Comparison of ENCODE assay signal across 8 mouse cellular contexts in genomic region chr4:21776091-21776945, GRCm38 (mm10). TPM values are rescaled to one million over a fixed set of nuclear protein-coding genes. Genes with fewer than 3 reads are reported as not detected.
A peak's percentile ranks its signal among the peaks of the same experiment; 100 is the strongest.
DNase-seq lines count a peak whose midpoint lies in the region; ATAC-seq and TF ChIP-seq lines count a peak whose summit lies in the region.

No protein-coding gene starts in this region.

- DNase-seq in 416B (ENCODE audit: low read depth) = peak; percentile 89
- peak; percentile 95 for DNase-seq in embryonic facial prominence, embryonic 14.5 days (ENCODE audit: low spot score)
- DNase-seq in heart, adult 2 months = peak; percentile 91 to 93
- peak; percentile 85 to 91 for DNase-seq in kidney, adult 8-10 months
- peak; percentile 97 for DNase-seq in midbrain, embryonic 14.5 days
- DNase-seq in spleen, adult 18-20 months = peak; percentile 87 to 94

- WGBS in bone marrow, adult 2 months = under 1% methylated on average over 46 of the region's 46 CpGs
- under 1% methylated on average over 32 of the region's 46 CpGs for whole genome bisulfite sequencing in embryonic facial prominence, embryonic 14.5 days
- under 1% methylated on average over 46 of the region's 46 CpGs for WGBS in heart, adult 2 months
- WGBS in limb, embryonic 12.5 days = under 1% methylated on average over 46 of the region's 46 CpGs
- WGBS in midbrain, embryonic 14.5 days = under 1% methylated on average over 46 of the region's 46 CpGs

- H3K4me3 ChIP-seq in bone marrow, adult 2 months (replicated peaks; ENCODE audit: control insufficient read depth, low read depth, low read length) = peak overlapping the region; percentile 85
- H3K4me3 ChIP-seq in embryonic facial prominence, embryonic 14.5 days (ENCODE audit: low read depth, low read length) = peak overlapping the region; percentile 72
- H3K4me3 ChIP-seq in heart, adult 2 months = peak overlapping the region; percentile 80
- peak overlapping the region; percentile 77 for H3K4me3 ChIP-seq in limb, embryonic 12.5 days (replicated peaks)
- H3K4me3 ChIP-seq in midbrain, embryonic 14.5 days (replicated peaks; ENCODE audit: low read depth, low read length) = peak overlapping the region; percentile 82

- TF ChIP-seq POLR2A in bone marrow, adult 2 months (IDR thresholded peaks at IDR 0.05; ENCODE audit: borderline replicate concordance, control insufficient read depth, low read depth, low read length) = peak; percentile 74; the same call in 1 of the 2 replicates
- peak; percentile 84 for TF ChIP-seq POLR2A in heart, adult 2 months (IDR thresholded peaks at IDR 0.05; ENCODE audit: insufficient read depth, low read depth, low read length)

- intact Hi-C loops in heart, adult 2 months (cut with DNase I) = loop anchor here (2.0 to 5.0 kb wide), 2 partner anchors 50 to 71 kb away; partner anchors contain the start of genes Ccnc and Pnisr

- H3K9me3 ChIP-seq in embryonic facial prominence, embryonic 14.5 days (ENCODE audit: control insufficient read depth, low read length) = no peaks in the 10 kb centered on the region
- H3K9me3 ChIP-seq in limb, embryonic 12.5 days = peaks cover 5% of the 10 kb centered on the region; the same call in 1 of the 2 replicates
- H3K9me3 ChIP-seq in midbrain, embryonic 14.5 days (ENCODE audit: control insufficient read depth, low read length) = no peaks in the 10 kb centered on the region

- peak overlapping the region; percentile 49 for H3K27ac ChIP-seq in bone marrow, adult 2 months (ENCODE audit: control insufficient read depth, insufficient read depth, low read depth, low read length, poor library complexity)
- H3K27ac ChIP-seq in embryonic facial prominence, embryonic 14.5 days (replicated peaks; ENCODE audit: low read depth, low read length) = no peak overlapping the region
- H3K27ac ChIP-seq in heart, adult 2 months = peak overlapping the region; percentile 84
- 0 out of 2 replicates have a peak overlapping the region, but pooled peaks have one; percentile 35 for H3K27ac ChIP-seq in limb, embryonic 12.5 days
- H3K27ac ChIP-seq in midbrain, embryonic 14.5 days (replicated peaks; ENCODE audit: low read depth, low read length) = 0 out of 2 replicates have a peak overlapping the region, but pooled peaks have one; percentile 52

- H3K79me2 ChIP-seq in heart, adult 2 months (replicated peaks; ENCODE audit: control insufficient read depth, insufficient read depth, low read length) = no peaks in the 10 kb centered on the region

- peak; percentile 98 for ATAC-seq in embryonic facial prominence, embryonic 14.5 days (ENCODE audit: low read depth)
- ATAC-seq in limb, embryonic 12.5 days (ENCODE audit: insufficient number of reproducible peaks, insufficient read depth, low FRiP score, low TSS enrichment, low read depth) = peak; percentile 95
- peak; percentile 97 for ATAC-seq in midbrain, embryonic 14.5 days (ENCODE audit: low FRiP score, low TSS enrichment)

- peak overlapping the region; percentile 74 for H3K4me2 ChIP-seq in embryonic facial prominence, embryonic 14.5 days (ENCODE audit: low read depth, low read length)
- peak overlapping the region; percentile 57 for H3K4me2 ChIP-seq in limb, embryonic 12.5 days
- H3K4me2 ChIP-seq in midbrain, embryonic 14.5 days (ENCODE audit: low read length) = peak overlapping the region; percentile 69

- H3K36me3 ChIP-seq in embryonic facial prominence, embryonic 14.5 days (ENCODE audit: control insufficient read depth, insufficient read depth, low read length) = peaks cover 8% of the 10 kb centered on the region
- peaks cover 3% of the 10 kb centered on the region for H3K36me3 ChIP-seq in heart, adult 2 months (ENCODE audit: control insufficient read depth, insufficient read depth, low read length)
- H3K36me3 ChIP-seq in limb, embryonic 12.5 days = peaks cover 9% of the 10 kb centered on the region
- 0 out of 2 replicates have a peak, but pooled peaks cover 3% of the 10 kb centered on the region for H3K36me3 ChIP-seq in midbrain, embryonic 14.5 days (ENCODE audit: control insufficient read depth, insufficient read depth, low read length)

- H3K9ac ChIP-seq in embryonic facial prominence, embryonic 14.5 days (ENCODE audit: low read depth, low read length) = peak overlapping the region; percentile 87
- H3K9ac ChIP-seq in heart, adult 2 months (ENCODE audit: low read depth, low read length) = peak overlapping the region; percentile 77
- peak overlapping the region; percentile 81 for H3K9ac ChIP-seq in limb, embryonic 12.5 days (replicated peaks)
- peak overlapping the region; percentile 82 for H3K9ac ChIP-seq in midbrain, embryonic 14.5 days (replicated peaks; ENCODE audit: low read length)

- TF ChIP-seq CTCF in bone marrow, adult 2 months (IDR thresholded peaks at IDR 0.05; ENCODE audit: control insufficient read depth, insufficient read depth, low read length) = no peak
- TF ChIP-seq CTCF in heart, adult 2 months (IDR thresholded peaks at IDR 0.05) = no peak

- no peaks in the 10 kb centered on the region; the same call in 1 of the 2 replicates for H3K4me1 ChIP-seq in bone marrow, adult 2 months (ENCODE audit: control insufficient read depth, insufficient read depth, low read length)
- peaks cover 6% of the 10 kb centered on the region; the same call in 1 of the 2 replicates for H3K4me1 ChIP-seq in embryonic facial prominence, embryonic 14.5 days (ENCODE audit: control insufficient read depth, insufficient read depth, low read length)
- peaks cover 4% of the 10 kb centered on the region for H3K4me1 ChIP-seq in heart, adult 2 months (ENCODE audit: control insufficient read depth, insufficient read depth, low read length)
- H3K4me1 ChIP-seq in limb, embryonic 12.5 days (replicated peaks) = peaks cover 6% of the 10 kb centered on the region; the same call in 1 of the 2 replicates
- 0 out of 2 replicates have a peak, but pooled peaks cover 8% of the 10 kb centered on the region for H3K4me1 ChIP-seq in midbrain, embryonic 14.5 days (ENCODE audit: control insufficient read depth, insufficient read depth, low read length)

- no peaks in the 10 kb centered on the region for H3K27me3 ChIP-seq in embryonic facial prominence, embryonic 14.5 days (replicated peaks; ENCODE audit: control insufficient read depth, insufficient read depth, low read length)
- H3K27me3 ChIP-seq in heart, adult 2 months (ENCODE audit: control insufficient read depth, insufficient read depth, low read length) = no peaks in the 10 kb centered on the region
- no peaks in the 10 kb centered on the region for H3K27me3 ChIP-seq in limb, embryonic 12.5 days
- H3K27me3 ChIP-seq in midbrain, embryonic 14.5 days (ENCODE audit: control insufficient read depth, insufficient read depth, low read length) = no peaks in the 10 kb centered on the region

- 0 out of 2 replicates have a peak, but pooled peaks have one; percentile 4 for TF ChIP-seq EP300 in heart, adult 2 months (IDR thresholded peaks at IDR 0.05; ENCODE audit: insufficient read depth, low read depth, low read length)

RNA-seq across cellular contexts. Expression of gene Tstd3, which starts 9.3 kb away (rescaled TPM):
- polyA plus RNA-seq in bone marrow, adult 2 months (2011; ENCODE audit: insufficient read depth, insufficient read length, low replicate concordance, missing spikeins) = 6.3 and 12.4 TPM in 2 replicates
- polyA plus RNA-seq in embryonic facial prominence, embryonic 14.5 days (2014; fragmentation: Nextera tagmentation; extraction: Ambion mirVana) = 8.9 and 10.3 TPM in 2 replicates
- total RNA-seq in heart, adult 2 months (2021) = 10 to 100 TPM; 16.5 to 16.6 TPM
- polyA plus RNA-seq in heart, adult 2 months (2012; rRNA removed) = 7.5 and 12.2 TPM in 2 replicates
- 8.8 and 9.8 TPM in 2 replicates for polyA plus RNA-seq in limb, embryonic 12.5 days (2016; fragmentation: Nextera tagmentation; extraction: Ambion mirVana)
- 20.0 and 26.9 TPM in 2 replicates for polyA plus RNA-seq in midbrain, embryonic 14.5 days (2014; fragmentation: Nextera tagmentation; extraction: Ambion mirVana)

RNA-seq across cellular contexts. Expression of gene Usp45, which starts 9.4 kb away (rescaled TPM):
- 8.5 and 13.2 TPM in 2 replicates for polyA plus RNA-seq in bone marrow, adult 2 months (2011; ENCODE audit: insufficient read depth, insufficient read length, low replicate concordance, missing spikeins)
- polyA plus RNA-seq in embryonic facial prominence, embryonic 14.5 days (2014; fragmentation: Nextera tagmentation; extraction: Ambion mirVana) = 10.5 and 11.5 TPM in 2 replicates
- 10 to 100 TPM; 10.4 to 12.8 TPM for total RNA-seq in heart, adult 2 months (2021)
- polyA plus RNA-seq in heart, adult 2 months (2012; rRNA removed) = 1.9 and 4.2 TPM in 2 replicates
- polyA plus RNA-seq in limb, embryonic 12.5 days (2016; fragmentation: Nextera tagmentation; extraction: Ambion mirVana) = 11.8 and 13.4 TPM in 2 replicates
- polyA plus RNA-seq in midbrain, embryonic 14.5 days (2014; fragmentation: Nextera tagmentation; extraction: Ambion mirVana) = 10.4 and 12.3 TPM in 2 replicates

RNA-seq across cellular contexts. Expression of gene Ccnc, which starts 48.8 kb away (rescaled TPM):
- polyA plus RNA-seq in bone marrow, adult 2 months (2011; ENCODE audit: insufficient read depth, insufficient read length, low replicate concordance, missing spikeins) = 11.3 and 13.6 TPM in 2 replicates
- polyA plus RNA-seq in embryonic facial prominence, embryonic 14.5 days (2014; fragmentation: Nextera tagmentation; extraction: Ambion mirVana) = 42.1 and 42.7 TPM in 2 replicates
- total RNA-seq in heart, adult 2 months (2021) = 10 to 100 TPM in 1 of 2 experiments, 1 to 10 TPM in 1; 9.3 to 14.1 TPM
- polyA plus RNA-seq in heart, adult 2 months (2012; rRNA removed) = 4.0 and 8.1 TPM in 2 replicates
- 43.5 and 45.8 TPM in 2 replicates for polyA plus RNA-seq in limb, embryonic 12.5 days (2016; fragmentation: Nextera tagmentation; extraction: Ambion mirVana)
- polyA plus RNA-seq in midbrain, embryonic 14.5 days (2014; fragmentation: Nextera tagmentation; extraction: Ambion mirVana) = 78.0 and 80.0 TPM in 2 replicates
